Mouse (Mus musculus): ENCODE results near the gene Med27. TPM values are rescaled to one million over a fixed set of nuclear protein-coding genes. Genes with fewer than 3 reads are reported as not detected.

Gene Med27
- polyA plus RNA-seq, 1 experiment from 2014 or later, result 96.9 TPM

DNA sequence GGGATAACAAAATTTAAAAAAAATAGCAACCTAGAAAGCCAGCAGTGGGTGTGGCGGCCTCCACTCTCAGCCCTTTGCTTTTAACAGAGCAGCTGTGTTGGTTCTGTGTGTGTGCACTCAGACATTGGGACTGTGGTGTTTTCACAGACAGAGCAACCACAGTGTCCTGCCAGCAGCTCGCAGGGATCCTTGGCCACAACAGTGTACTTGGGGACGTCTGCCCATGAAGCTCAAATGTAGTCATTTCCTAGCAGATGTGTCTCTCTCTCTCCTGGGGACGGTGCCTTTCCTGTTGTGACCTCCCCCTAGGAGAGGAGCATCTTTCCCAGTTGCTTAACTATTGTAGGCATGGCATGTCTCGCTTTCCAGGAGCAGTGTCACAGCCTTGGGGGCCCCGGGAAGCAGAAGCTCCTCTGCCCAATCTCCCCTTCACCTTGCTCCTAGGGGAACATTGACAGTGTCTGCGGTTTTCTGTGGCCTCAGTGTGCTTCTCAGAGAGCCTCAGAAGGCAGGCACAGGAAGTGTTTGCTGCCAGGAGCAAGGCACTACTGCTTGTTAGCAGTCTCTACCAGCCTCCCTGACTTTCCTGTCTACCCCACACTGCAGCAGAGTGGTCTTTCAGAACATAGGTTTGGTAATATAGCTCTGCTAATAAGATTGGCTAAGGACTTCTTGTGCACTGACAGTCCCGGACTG, 18.5 kb downstream of the Med27 start:
- 84% methylated on average over 8 of the region's 8 CpGs for WGBS
- Histone ChIP-seq H3K4me2 (replicated peaks) (no peak overlapping the region), H3K4me1 (peaks cover 6% of the 10 kb centered on the region; the same call in 1 of the 2 replicates), H3K36me3 (no peaks in the 10 kb centered on the region), H3K4me3 (no peak overlapping the region), H3K27me3 (no peaks in the 10 kb centered on the region), H3K9me3 (no peaks in the 10 kb centered on the region), H3K27ac (replicated peaks) (no peak overlapping the region), H3K9ac (replicated peaks) (no peak overlapping the region)
- no peak for ATAC-seq (replicated peaks)

DNA sequence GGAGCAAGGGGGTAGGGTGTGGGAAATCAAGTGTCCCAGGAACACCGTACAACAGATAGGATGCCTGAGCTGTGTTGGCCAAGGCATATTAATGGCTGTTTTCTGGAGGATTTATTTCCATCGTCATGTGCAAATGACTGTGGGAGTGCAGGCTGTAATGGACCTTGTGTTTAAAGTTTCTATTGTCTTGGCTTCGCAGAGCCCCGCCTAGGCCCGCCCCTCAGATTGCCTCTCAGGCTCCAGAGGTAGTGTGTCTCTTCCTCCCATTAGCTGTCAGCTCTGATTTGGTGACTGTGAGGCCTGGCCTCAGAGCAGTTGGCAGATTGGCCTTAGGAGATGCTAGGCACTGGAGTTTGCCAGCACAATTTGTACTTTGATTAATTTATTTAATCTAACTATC, 22.1 kb downstream of the Med27 start:
- no peaks in the 10 kb centered on the region for H3K9me3 ChIP-seq
- ATAC-seq (replicated peaks), result no peak
- H3K9ac ChIP-seq (replicated peaks), result no peak overlapping the region
- WGBS, result 52% methylated on average over 5 of the region's 5 CpGs
- no peaks in the 10 kb centered on the region for H3K27me3 ChIP-seq
- H3K4me3 ChIP-seq, result no peak overlapping the region
- no peaks in the 10 kb centered on the region for H3K36me3 ChIP-seq
- H3K4me2 ChIP-seq (replicated peaks), result no peak overlapping the region
- H3K4me1 ChIP-seq, result peaks cover 12% of the 10 kb centered on the region; the same call in 1 of the 2 replicates
- H3K27ac ChIP-seq (replicated peaks), result no peak overlapping the region

GRCm38 (mm10) chr2:29372176-29372575, 25.6 kb downstream of the Med27 start:
- 83% methylated on average over 5 of the region's 5 CpGs for WGBS
- H3K9me3 ChIP-seq, result no peaks in the 10 kb centered on the region
- ATAC-seq (replicated peaks), result no peak
- peaks cover 12% of the 10 kb centered on the region; the same call in 1 of the 2 replicates for H3K4me1 ChIP-seq
- no peak overlapping the region for H3K4me3 ChIP-seq
- no peak overlapping the region for H3K4me2 ChIP-seq (replicated peaks)
- H3K9ac ChIP-seq (replicated peaks), result no peak overlapping the region
- no peaks in the 10 kb centered on the region for H3K36me3 ChIP-seq
- no peak overlapping the region for H3K27ac ChIP-seq (replicated peaks)
- H3K27me3 ChIP-seq, result no peaks in the 10 kb centered on the region

DNA sequence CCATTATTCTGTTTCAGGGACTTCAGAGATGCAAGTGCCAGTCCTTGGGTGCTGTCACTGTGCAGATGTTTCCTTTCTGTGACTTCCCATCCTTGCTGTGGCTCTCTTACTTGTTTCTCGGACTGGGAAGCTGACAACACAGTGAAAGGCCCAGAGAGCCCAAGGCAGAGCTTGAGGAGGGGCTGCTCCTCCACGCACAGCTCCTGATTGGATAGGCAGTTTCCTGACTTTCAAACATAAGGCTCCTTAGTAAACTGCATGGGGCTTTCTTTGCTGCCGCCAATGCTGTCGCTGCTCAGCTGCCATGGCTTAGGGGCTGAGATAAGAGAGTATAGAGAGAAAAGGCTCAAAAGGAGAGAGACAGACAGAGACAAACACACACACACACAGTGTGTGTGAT, 35.1 kb downstream of the Med27 start:
- 7% methylated on average over 4 of the region's 4 CpGs for WGBS
- no peak overlapping the region for H3K4me2 ChIP-seq (replicated peaks)
- peak overlapping the region; percentile 55 for H3K27ac ChIP-seq (replicated peaks)
- no peaks in the 10 kb centered on the region for H3K27me3 ChIP-seq
- H3K9me3 ChIP-seq, result no peaks in the 10 kb centered on the region
- H3K36me3 ChIP-seq, result no peaks in the 10 kb centered on the region
- 0 out of 2 replicates have a peak, but pooled peaks have one; percentile 27 for ATAC-seq (replicated peaks)
- peaks cover 34% of the 10 kb centered on the region for H3K4me1 ChIP-seq
- H3K4me3 ChIP-seq, result no peak overlapping the region
- no peak overlapping the region for H3K9ac ChIP-seq (replicated peaks)

DNA sequence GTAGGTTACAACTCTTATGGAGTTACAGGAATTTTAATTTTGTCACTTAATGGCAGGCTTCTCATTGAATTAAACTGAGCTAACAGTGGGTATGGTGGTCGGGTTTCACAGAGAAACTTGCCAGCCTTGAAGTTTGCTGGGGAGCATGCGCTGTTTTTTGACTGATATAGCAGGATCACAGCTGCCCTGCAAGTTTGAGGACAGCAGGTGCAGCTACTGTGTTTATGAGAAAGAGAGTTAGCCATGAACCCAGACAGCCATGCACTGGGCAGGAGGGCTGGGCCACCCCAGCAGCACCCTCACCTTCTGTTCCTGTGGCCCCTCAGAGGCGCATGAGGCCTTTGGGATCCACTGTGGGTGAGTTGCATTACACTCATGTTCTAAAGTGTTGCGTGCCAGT, 36.0 kb downstream of the Med27 start:
- Histone ChIP-seq H3K4me2 (replicated peaks) (no peak overlapping the region), H3K9me3 (no peaks in the 10 kb centered on the region), H3K27me3 (no peaks in the 10 kb centered on the region), H3K36me3 (no peaks in the 10 kb centered on the region), H3K27ac (replicated peaks) (peak overlapping the region; percentile 55; the same call in 1 of the 2 replicates), H3K4me1 (peaks cover 39% of the 10 kb centered on the region), H3K9ac (replicated peaks) (no peak overlapping the region), H3K4me3 (no peak overlapping the region)
- 88% methylated on average over 4 of the region's 4 CpGs for WGBS
- no peak for ATAC-seq (replicated peaks)

DNA sequence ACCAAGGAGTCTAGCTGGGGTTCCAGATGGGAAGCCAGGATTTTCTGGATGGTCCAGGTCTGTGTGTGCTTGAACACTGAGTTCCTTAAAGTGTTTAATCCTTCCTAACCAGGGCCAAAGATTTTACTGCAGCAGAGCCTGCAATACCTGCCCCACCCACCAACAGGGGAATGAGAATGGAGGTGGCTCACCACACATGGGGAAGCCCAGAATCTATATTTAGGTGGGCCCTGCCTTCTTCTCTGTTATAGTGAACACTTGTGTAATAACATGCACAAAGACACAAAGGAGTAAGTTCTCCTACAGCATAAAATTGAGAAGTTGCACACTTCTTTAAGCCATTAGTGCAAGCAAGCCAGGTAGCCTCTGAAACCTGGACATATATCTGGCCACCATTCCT, 36.5 kb downstream of the Med27 start:
- Histone ChIP-seq H3K9me3 (no peaks in the 10 kb centered on the region), H3K4me3 (no peak overlapping the region), H3K9ac (replicated peaks) (no peak overlapping the region), H3K27me3 (no peaks in the 10 kb centered on the region), H3K36me3 (no peaks in the 10 kb centered on the region), H3K4me1 (peaks cover 39% of the 10 kb centered on the region), H3K27ac (replicated peaks) (no peak overlapping the region), H3K4me2 (replicated peaks) (no peak overlapping the region)
- ATAC-seq (replicated peaks), result no peak

- Histone ChIP-seq H3K9ac (replicated peaks) (no peak overlapping the region), H3K9me3 (no peaks in the 10 kb centered on the region), H3K4me3 (no peak overlapping the region), H3K27me3 (no peaks in the 10 kb centered on the region), H3K27ac (replicated peaks) (peak overlapping the region; percentile 87), H3K36me3 (no peaks in the 10 kb centered on the region), H3K4me2 (replicated peaks) (no peak overlapping the region), H3K4me1 (peaks cover 52% of the 10 kb centered on the region)
- peak; percentile 70 for ATAC-seq (replicated peaks)
- 10% methylated on average over 10 of the region's 10 CpGs for WGBS
These were observed 38.8 kb downstream of the Med27 start for GRCm38 (mm10) chr2:29385405-29385804.

- peak overlapping the region; percentile 87 for H3K27ac ChIP-seq (replicated peaks)
- H3K36me3 ChIP-seq, result no peaks in the 10 kb centered on the region
- ATAC-seq (replicated peaks), result no peak
- no peaks in the 10 kb centered on the region for H3K27me3 ChIP-seq
- H3K4me3 ChIP-seq, result no peak overlapping the region
- no peak overlapping the region for H3K4me2 ChIP-seq (replicated peaks)
- no peak overlapping the region for H3K9ac ChIP-seq (replicated peaks)
- H3K4me1 ChIP-seq, result peaks cover 42% of the 10 kb centered on the region
- no peaks in the 10 kb centered on the region for H3K9me3 ChIP-seq
- 82% methylated on average over 2 of the region's 2 CpGs for WGBS
These were observed 40.6 kb downstream of the Med27 start for GRCm38 (mm10) chr2:29387268-29387667.

- Histone ChIP-seq H3K9ac (replicated peaks) (no peak overlapping the region), H3K4me2 (replicated peaks) (no peak overlapping the region), H3K36me3 (no peaks in the 10 kb centered on the region), H3K9me3 (no peaks in the 10 kb centered on the region), H3K27me3 (no peaks in the 10 kb centered on the region), H3K4me1 (peaks cover 37% of the 10 kb centered on the region), H3K4me3 (no peak overlapping the region), H3K27ac (replicated peaks) (peak overlapping the region; percentile 74)
- no peak for ATAC-seq (replicated peaks)
- 67% methylated on average over 7 of the region's 7 CpGs for WGBS
These were observed 42.3 kb downstream of the Med27 start for GRCm38 (mm10) chr2:29388937-29389336.

DNA sequence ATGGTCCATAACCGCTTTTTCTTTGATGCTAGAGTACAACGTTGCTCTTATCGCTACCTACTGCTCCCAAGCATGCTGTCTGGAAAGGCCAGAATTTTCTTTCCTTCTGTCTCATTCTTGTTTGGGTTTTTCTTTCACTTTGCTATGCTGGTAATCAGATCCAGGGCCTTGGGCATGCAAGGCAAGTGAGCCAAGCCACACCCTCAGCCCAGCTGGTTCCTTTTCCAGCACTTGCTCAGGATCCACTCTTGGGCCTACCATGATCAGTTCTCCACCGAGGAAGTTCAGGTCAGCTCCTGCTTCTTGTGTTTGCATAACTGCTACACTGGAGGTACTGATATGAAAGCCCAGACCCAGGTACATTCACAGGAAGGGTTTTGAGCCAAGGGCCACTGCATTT, 44.5 kb downstream of the Med27 start:
- Histone ChIP-seq H3K4me2 (replicated peaks) (no peak overlapping the region), H3K4me1 (peaks cover 43% of the 10 kb centered on the region), H3K9me3 (no peaks in the 10 kb centered on the region), H3K27ac (replicated peaks) (no peak overlapping the region), H3K4me3 (no peak overlapping the region), H3K9ac (replicated peaks) (no peak overlapping the region), H3K27me3 (no peaks in the 10 kb centered on the region), H3K36me3 (no peaks in the 10 kb centered on the region)
- ATAC-seq (replicated peaks), result no peak
- 87% methylated on average over 4 of the region's 4 CpGs for WGBS

- Histone ChIP-seq H3K27me3 (no peaks in the 10 kb centered on the region), H3K4me3 (no peak overlapping the region), H3K9me3 (no peaks in the 10 kb centered on the region), H3K27ac (replicated peaks) (no peak overlapping the region), H3K4me2 (replicated peaks) (no peak overlapping the region), H3K36me3 (no peaks in the 10 kb centered on the region), H3K4me1 (peaks cover 38% of the 10 kb centered on the region), H3K9ac (replicated peaks) (no peak overlapping the region)
- ATAC-seq (replicated peaks), result no peak
- 89% methylated on average over 1 of the region's 1 CpGs for WGBS
These were observed 45.4 kb downstream of the Med27 start for GRCm38 (mm10) chr2:29391996-29392395.

GRCm38 (mm10) chr2:29400234-29400633, 53.6 kb downstream of the Med27 start:
- WGBS, result 81% methylated on average over 7 of the region's 7 CpGs
- no peaks in the 10 kb centered on the region for H3K27me3 ChIP-seq
- no peak for ATAC-seq (replicated peaks)
- no peaks in the 10 kb centered on the region for H3K9me3 ChIP-seq
- no peak overlapping the region for H3K27ac ChIP-seq (replicated peaks)
- H3K4me2 ChIP-seq (replicated peaks), result no peak overlapping the region
- no peak overlapping the region for H3K4me3 ChIP-seq
- H3K36me3 ChIP-seq, result no peaks in the 10 kb centered on the region
- H3K4me1 ChIP-seq, result peaks cover 39% of the 10 kb centered on the region
- H3K9ac ChIP-seq (replicated peaks), result no peak overlapping the region

DNA sequence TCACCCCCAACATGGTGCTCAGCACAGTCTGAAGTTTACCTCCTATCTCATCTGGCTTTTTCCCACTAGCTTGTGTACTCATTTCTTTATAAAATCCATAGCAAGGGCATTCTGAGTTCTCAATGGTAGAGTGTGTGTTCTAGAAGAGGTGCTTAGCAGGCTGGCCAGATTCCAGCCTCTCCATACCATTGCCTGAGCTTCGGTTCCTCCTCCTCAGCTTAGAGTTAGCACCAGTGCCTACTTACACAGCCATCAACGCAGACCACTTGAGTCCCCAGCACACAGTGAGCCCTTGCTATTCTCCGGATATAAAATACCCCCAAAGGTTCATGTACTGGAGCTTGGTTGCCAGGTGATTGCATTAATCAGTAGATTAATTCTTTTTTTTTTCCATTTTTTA, 54.2 kb downstream of the Med27 start:
- H3K27me3 ChIP-seq, result no peaks in the 10 kb centered on the region
- H3K4me1 ChIP-seq, result peaks cover 33% of the 10 kb centered on the region
- no peaks in the 10 kb centered on the region for H3K36me3 ChIP-seq
- no peaks in the 10 kb centered on the region for H3K9me3 ChIP-seq
- no peak overlapping the region for H3K27ac ChIP-seq (replicated peaks)
- H3K4me3 ChIP-seq, result no peak overlapping the region
- 87% methylated on average over 3 of the region's 3 CpGs for WGBS
- no peak overlapping the region for H3K4me2 ChIP-seq (replicated peaks)
- no peak for ATAC-seq (replicated peaks)
- no peak overlapping the region for H3K9ac ChIP-seq (replicated peaks)

All from forebrain, embryonic 15.5 days (tissue).